In the genomic region with DNA sequence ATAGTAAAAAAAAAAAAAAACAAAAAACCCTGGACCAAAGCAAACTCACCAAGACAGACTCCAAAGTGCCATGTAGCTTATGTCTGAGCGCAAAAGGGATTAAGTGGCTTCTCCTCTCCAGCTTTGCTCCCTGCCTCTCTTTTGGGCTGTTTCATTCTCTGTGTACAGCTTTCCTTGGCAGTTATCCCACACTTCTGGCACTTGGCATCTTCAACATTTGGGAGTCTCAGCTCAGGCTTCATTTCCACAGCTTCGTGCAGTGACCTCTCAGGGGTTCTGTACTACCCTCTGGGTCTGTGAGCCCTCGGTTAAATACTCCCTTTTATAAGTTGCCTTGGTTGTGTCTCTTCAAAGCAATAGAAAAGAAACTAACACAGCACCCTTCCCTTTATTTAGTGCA, we compare ENCODE assay signal across 8 mouse cellular contexts. TPM values are rescaled to one million over a fixed set of nuclear protein-coding genes. Genes with fewer than 3 reads are reported as not detected.
DNase-seq lines count a peak whose midpoint lies in the region; ATAC-seq and TF ChIP-seq lines count a peak whose summit lies in the region.

No protein-coding gene starts in this region.

- no peak overlapping the region for H3K9ac ChIP-seq in midbrain, embryonic 15.5 days
- no peak overlapping the region for H3K9ac ChIP-seq in kidney, embryonic 14.5 days (ENCODE audit: low read depth, low read length)

- H3K4me2 ChIP-seq in midbrain, embryonic 15.5 days: no peak overlapping the region
- no peak overlapping the region for H3K4me2 ChIP-seq in kidney, embryonic 14.5 days (replicated peaks; ENCODE audit: low read depth, low read length)

- no peak for TF ChIP-seq CTCF in lung, adult 2 months (IDR thresholded peaks at IDR 0.05; ENCODE audit: insufficient read depth, low read length)

- DNase-seq in adrenal gland, postnatal 10 days: peak; percentile 56
- DNase-seq in adrenal gland, adult 18-20 months (ENCODE audit: low spot score in 2 of 2): no peak
- peak; percentile 25 for DNase-seq in lung, postnatal 10 days
- DNase-seq in lung, adult 2 months: no peak
- peak; percentile 3 to 6 for DNase-seq in gastrocnemius, adult 8-10 months (ENCODE audit: low spot score in 2 of 2)
- no peak for DNase-seq in kidney, postnatal 10 days

- ATAC-seq in midbrain, embryonic 15.5 days (replicated peaks): peak; percentile 56
- no peak for ATAC-seq in kidney, embryonic 14.5 days (ENCODE audit: low FRiP score, low TSS enrichment)

- H3K4me3 ChIP-seq in lung, adult 2 months (replicated peaks; ENCODE audit: extremely low read depth, low read depth, low read length): no peak overlapping the region
- no peak overlapping the region for H3K4me3 ChIP-seq in midbrain, embryonic 15.5 days
- no peak overlapping the region for H3K4me3 ChIP-seq in kidney, embryonic 14.5 days (ENCODE audit: low read length)

- no peak for TF ChIP-seq POLR2A in lung, adult 2 months (IDR thresholded peaks at IDR 0.05; ENCODE audit: borderline replicate concordance, extremely low read depth, low read depth, low read length)

- H3K4me1 ChIP-seq in lung, adult 2 months (ENCODE audit: control insufficient read depth, insufficient read depth, low read length): no peaks in the 10 kb centered on the region; the same call in 1 of the 2 replicates
- H3K4me1 ChIP-seq in midbrain, embryonic 15.5 days: no peaks in the 10 kb centered on the region; the same call in 1 of the 2 replicates
- H3K4me1 ChIP-seq in kidney, embryonic 14.5 days (ENCODE audit: control insufficient read depth, insufficient read depth, low read length): no peaks in the 10 kb centered on the region

- no peaks in the 10 kb centered on the region for H3K9me3 ChIP-seq in midbrain, embryonic 15.5 days
- H3K9me3 ChIP-seq in kidney, embryonic 14.5 days (ENCODE audit: control insufficient read depth, low read length): no peaks in the 10 kb centered on the region

- H3K27ac ChIP-seq in midbrain, embryonic 15.5 days: no peak overlapping the region
- no peak overlapping the region for H3K27ac ChIP-seq in kidney, embryonic 14.5 days (ENCODE audit: low read depth, low read length)

- H3K36me3 ChIP-seq in midbrain, embryonic 15.5 days (replicated peaks): peaks cover 9% of the 10 kb centered on the region
- peaks cover 31% of the 10 kb centered on the region; the same call in 1 of the 2 replicates for H3K36me3 ChIP-seq in kidney, embryonic 14.5 days (ENCODE audit: control insufficient read depth, insufficient read depth, low read length)

- 64% methylated on average over 3 of the region's 3 CpGs for WGBS in lung, adult 2 months
- 64% methylated on average over 3 of the region's 3 CpGs for WGBS in midbrain, embryonic 15.5 days
- 96% methylated on average over 3 of the region's 3 CpGs for WGBS in kidney, embryonic 14.5 days

- H3K27me3 ChIP-seq in midbrain, embryonic 15.5 days (replicated peaks): no peaks in the 10 kb centered on the region
- H3K27me3 ChIP-seq in kidney, embryonic 14.5 days (ENCODE audit: control insufficient read depth, insufficient read depth, low read length): no peaks in the 10 kb centered on the region

RNA-seq across cellular contexts. Expression of a gene that starts 8.0 kb away (rescaled TPM):
- total RNA-seq in adrenal gland, postnatal 10 days (2021): 10 to 100 TPM; 77.2 to 85.9 TPM
- 10 to 100 TPM; 77.5 to 88.4 TPM for total RNA-seq in adrenal gland, adult 18-20 months (2021)
- 7.3 and 10.2 TPM in 2 replicates for polyA plus RNA-seq in lung, adult 2 months (2012; rRNA removed)
- total RNA-seq in gastrocnemius, adult 8-10 months (2022): 10 to 100 TPM; 19.2 to 31.6 (median 23.7) TPM
- 67.2 and 73.3 TPM in 2 replicates for polyA plus RNA-seq in midbrain, embryonic 15.5 days (2015; fragmentation: Nextera tagmentation; extraction: Ambion mirVana)
- 52.5 and 80.3 TPM in 2 replicates for polyA plus RNA-seq in kidney, embryonic 14.5 days (2014; fragmentation: Nextera tagmentation; extraction: Ambion mirVana)

RNA-seq across cellular contexts. Expression of a gene that starts 50.1 kb away (rescaled TPM):
- total RNA-seq in adrenal gland, postnatal 10 days (2021): 10 to 100 TPM; 43.3 to 51.5 TPM
- 10 to 100 TPM; 32.4 to 48.5 TPM for total RNA-seq in adrenal gland, adult 18-20 months (2021)
- polyA plus RNA-seq in lung, adult 2 months (2012; rRNA removed): 4.6 and 5.4 TPM in 2 replicates
- total RNA-seq in gastrocnemius, adult 8-10 months (2022): 10 to 100 TPM; 12.9 to 15.2 (median 13.9) TPM
- 23.3 and 25.7 TPM in 2 replicates for polyA plus RNA-seq in midbrain, embryonic 15.5 days (2015; fragmentation: Nextera tagmentation; extraction: Ambion mirVana)
- 47.2 and 55.1 TPM in 2 replicates for polyA plus RNA-seq in kidney, embryonic 14.5 days (2014; fragmentation: Nextera tagmentation; extraction: Ambion mirVana)

Comparison
In these comparisons a context has a peak if more than half of its experiments do, and no peak if none do; other contexts are left out.
1. DNase-seq: peak in adrenal gland, postnatal 10 days (single experiment), lung, postnatal 10 days (single experiment) and gastrocnemius, adult 8-10 months (2 of 2); none in adrenal gland, adult 18-20 months (0 of 2), lung, adult 2 months (single experiment) and kidney, postnatal 10 days (single experiment).